Mouse (Mus musculus): Measurements from ENCODE around the gene Fam126a.

GRCm38 (mm10) chr5:23964599-23965165, 65.8 kb downstream of the Fam126a start:
- TF ChIP-seq POLR2A (IDR thresholded peaks at IDR 0.05; ENCODE audit: low read depth, low read length), result no peak
- TF ChIP-seq CTCF (IDR thresholded peaks at IDR 0.05; ENCODE audit: extremely low read depth, insufficient read depth, insufficient read length, insufficient replicate concordance), result no peak

All from spleen, adult 2 months (tissue).